Comparison of ENCODE assay signal across 18 mouse cellular contexts in the genomic region with DNA sequence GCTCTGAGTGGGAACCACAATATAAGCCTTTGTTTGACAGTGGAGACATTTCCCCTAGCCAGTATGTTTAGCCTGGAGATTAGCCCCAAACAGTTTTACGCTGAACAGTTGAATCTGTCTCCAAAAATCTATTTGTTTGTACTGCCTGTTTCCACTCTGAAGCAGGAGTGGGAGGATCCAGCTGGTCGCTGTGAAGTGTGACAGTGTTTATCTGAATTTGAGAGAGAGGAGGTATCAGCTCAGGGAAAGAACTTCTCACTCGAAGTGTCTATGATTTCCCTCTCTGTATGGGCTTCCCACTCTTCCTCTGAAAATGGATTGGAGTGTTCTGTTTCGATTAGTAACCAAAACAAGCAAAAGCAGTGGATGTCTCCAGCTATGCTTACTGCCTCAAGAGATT.
DNase-seq lines count a peak whose midpoint lies in the region; ATAC-seq and TF ChIP-seq lines count a peak whose summit lies in the region.
"Had no signal": no experiment of that assay in that cellular context is flagged by ENCODE, and none has a peak within 500 bp of the region (broad histone marks: within the 10 kb centered on the region; RNA-seq: fewer than 3 reads in every experiment).

No protein-coding gene starts in this region.

- ATAC-seq in intestine, embryonic 15.5 days = no peak
- ATAC-seq in intestine, postnatal 0 days = no peak
- no peak for ATAC-seq in lung, embryonic 14.5 days (ENCODE audit: insufficient read depth)
- ATAC-seq in inflammation-experienced regulatory T-cells, adult 6 months = no peak
- ATAC-seq: forebrain, embryonic 13.5 days had no signal

- no peaks in the 10 kb centered on the region for H3K4me1 ChIP-seq in intestine, embryonic 15.5 days (replicated peaks)
- H3K4me1 ChIP-seq in intestine, postnatal 0 days (replicated peaks; ENCODE audit: control insufficient read depth, insufficient read depth, low read length) = no peaks in the 10 kb centered on the region
- H3K4me1 ChIP-seq in lung, embryonic 14.5 days (ENCODE audit: insufficient read depth) = no peaks in the 10 kb centered on the region
- H3K4me1 ChIP-seq: forebrain, embryonic 13.5 days; hindbrain, embryonic 15.5 days; limb, embryonic 13.5 days; liver, embryonic 15.5 days; neural tube, embryonic 13.5 days had no signal

- no peak overlapping the region for H3K9ac ChIP-seq in intestine, embryonic 15.5 days
- H3K9ac ChIP-seq in intestine, postnatal 0 days (ENCODE audit: low read depth, low read length) = no peak overlapping the region
- H3K9ac ChIP-seq in lung, embryonic 14.5 days = no peak overlapping the region
- H3K9ac ChIP-seq: forebrain, embryonic 13.5 days; hindbrain, embryonic 15.5 days; limb, embryonic 13.5 days; liver, embryonic 15.5 days; neural tube, embryonic 13.5 days had no signal

- WGBS in intestine, embryonic 15.5 days = 23% methylated on average over 4 of the region's 4 CpGs
- 31% methylated on average over 4 of the region's 4 CpGs for WGBS in intestine, postnatal 0 days
- WGBS in lung, embryonic 14.5 days = 23% methylated on average over 4 of the region's 4 CpGs

- no peaks in the 10 kb centered on the region for H3K27me3 ChIP-seq in intestine, embryonic 15.5 days (replicated peaks)
- H3K27me3 ChIP-seq in intestine, postnatal 0 days (replicated peaks; ENCODE audit: control insufficient read depth, insufficient read depth, low read length) = no peaks in the 10 kb centered on the region
- no peaks in the 10 kb centered on the region for H3K27me3 ChIP-seq in lung, embryonic 14.5 days (ENCODE audit: insufficient read depth, low read length)
- H3K27me3 ChIP-seq: forebrain, embryonic 13.5 days; hindbrain, embryonic 15.5 days; limb, embryonic 13.5 days; liver, embryonic 15.5 days; neural tube, embryonic 13.5 days had no signal

- H3K36me3 ChIP-seq in intestine, embryonic 15.5 days = no peaks in the 10 kb centered on the region
- no peaks in the 10 kb centered on the region for H3K36me3 ChIP-seq in intestine, postnatal 0 days (ENCODE audit: control insufficient read depth, insufficient read depth)
- H3K36me3 ChIP-seq in lung, embryonic 14.5 days (ENCODE audit: insufficient read depth) = no peaks in the 10 kb centered on the region
- H3K36me3 ChIP-seq: hindbrain, embryonic 15.5 days; limb, embryonic 13.5 days; liver, embryonic 15.5 days; neural tube, embryonic 13.5 days had no signal

- H3K27ac ChIP-seq in intestine, embryonic 15.5 days = no peak overlapping the region
- H3K27ac ChIP-seq in intestine, postnatal 0 days (ENCODE audit: low read depth, low read length) = no peak overlapping the region
- no peak overlapping the region for H3K27ac ChIP-seq in lung, embryonic 14.5 days (ENCODE audit: low read depth)
- H3K27ac ChIP-seq: forebrain, embryonic 13.5 days; hindbrain, embryonic 15.5 days; limb, embryonic 13.5 days; liver, embryonic 15.5 days; neural tube, embryonic 13.5 days had no signal

- 0 out of 2 replicates have a peak overlapping the region, but pooled peaks have one; percentile 9 for H3K4me2 ChIP-seq in intestine, embryonic 15.5 days (replicated peaks)
- H3K4me2 ChIP-seq in intestine, postnatal 0 days (replicated peaks; ENCODE audit: low read depth) = no peak overlapping the region
- no peak overlapping the region for H3K4me2 ChIP-seq in lung, embryonic 14.5 days
- H3K4me2 ChIP-seq: forebrain, embryonic 13.5 days; hindbrain, embryonic 15.5 days; limb, embryonic 13.5 days; liver, embryonic 15.5 days; neural tube, embryonic 13.5 days had no signal

- no peak overlapping the region for H3K4me3 ChIP-seq in intestine, embryonic 15.5 days (replicated peaks)
- H3K4me3 ChIP-seq in intestine, postnatal 0 days (ENCODE audit: low read depth, low read length) = no peak overlapping the region
- no peak overlapping the region for H3K4me3 ChIP-seq in lung, embryonic 14.5 days (ENCODE audit: low read depth, low read length)
- H3K4me3 ChIP-seq: forebrain, embryonic 13.5 days; hindbrain, embryonic 15.5 days; limb, embryonic 13.5 days; liver, embryonic 15.5 days; neural tube, embryonic 13.5 days had no signal

- no peak for TF ChIP-seq CTCF in intestine, postnatal 0 days (IDR thresholded peaks at IDR 0.05; ENCODE audit: low read depth)
- TF ChIP-seq CTCF in lung, embryonic 14.5 days (IDR thresholded peaks at IDR 0.05; ENCODE audit: low read depth) = no peak

- H3K9me3 ChIP-seq in intestine, embryonic 15.5 days = no peaks in the 10 kb centered on the region
- no peaks in the 10 kb centered on the region for H3K9me3 ChIP-seq in intestine, postnatal 0 days (ENCODE audit: control insufficient read depth)
- H3K9me3 ChIP-seq in lung, embryonic 14.5 days (ENCODE audit: low read depth, low read length) = no peaks in the 10 kb centered on the region
- H3K9me3 ChIP-seq: forebrain, embryonic 13.5 days; hindbrain, embryonic 15.5 days; liver, embryonic 15.5 days; neural tube, embryonic 13.5 days had no signal

- DNase-seq in lung, embryonic 14.5 days = peak; percentile 2
- DNase-seq in lung, postnatal 14 days = no peak
- DNase-seq in layer of hippocampus, postnatal 36 days = peak; percentile 55 to 62
- DNase-seq in telencephalon, adult 2 months (ENCODE audit: low read depth, low spot score) = peak; percentile 71
- no peak for DNase-seq in adrenal gland, adult 8-10 months
- DNase-seq: adrenal gland, postnatal 36 days; cerebellum, postnatal 14 days; heart, postnatal 14 days; kidney, postnatal 14 days; thymus, adult 18-20 months had no signal

Comparison
In these comparisons a context has a peak if more than half of its experiments do, and no peak if none do; other contexts are left out.
1. DNase-seq: peak in lung, embryonic 14.5 days (single experiment), layer of hippocampus, postnatal 36 days (2 of 2) and telencephalon, adult 2 months (single experiment); none in lung, postnatal 14 days (single experiment) and adrenal gland, adult 8-10 months (single experiment).